Mouse (Mus musculus) CH12.LX (cell line): ENCODE results near the gene Ccdc78. TPM values are rescaled to one million over a fixed set of nuclear protein-coding genes. Genes with fewer than 3 reads are reported as not detected.
A peak's percentile ranks its signal among the peaks of the same experiment; 100 is the strongest.
"Not testable (repeated sequence)": the region's sequence is repeated elsewhere in the genome, so short reads cannot be mapped to it uniquely, and the experiment has no call there.

Source experiments
- DNase-seq: peaks from one replicate; pipeline ENCODE4 v3.0.0-alpha.2; 2013; ENCODE audit errors: extremely low read depth
- H3K27ac ChIP-seq: 2 replicates; pipeline ENCODE4 v1.5.1; 2012; ENCODE audit warnings: low read depth, mild to moderate bottlenecking, control low read depth, moderate library complexity; ENCODE audit not compliant: insufficient read depth
- H3K27me3 ChIP-seq: replicated peaks from 2 replicates; pipeline ENCODE3; 2012; ENCODE audit warnings: inconsistent platforms
- H3K36me3 ChIP-seq, 2 experiments: replicated peaks in 1 of 2; 2 replicates each; pipeline versions ENCODE3 to v1.6.1; 2012; ENCODE audit warnings: inconsistent platforms in 1 of 2, low read length in 1 of 2, mild to moderate bottlenecking in 1 of 2, mixed read lengths in 1 of 2, moderate library complexity in 1 of 2; ENCODE audit not compliant: control insufficient read depth in 1 of 2, insufficient read depth in 1 of 2
- H3K4me1 ChIP-seq, 2 experiments: 2 replicates each; pipeline ENCODE4 v1.6.1; 2012; ENCODE audit warnings: inconsistent platforms in 1 of 2, moderate library complexity in 1 of 2; ENCODE audit not compliant: insufficient read depth in 2 of 2, control insufficient read depth in 1 of 2
- H3K4me2 ChIP-seq: 2 replicates; pipeline ENCODE4 v1.6.1; 2012; ENCODE audit warnings: low read depth, mild to moderate bottlenecking, control low read depth; ENCODE audit not compliant: poor library complexity, insufficient read depth, severe bottlenecking
- H3K4me3 ChIP-seq, 3 experiments: fragments of 150-350 bp in 1 of 3; sonication (generic) in 1 of 3; replicated peaks in 1 of 3; 2 replicates each; pipeline versions ENCODE3 to v1.5.1; 2011 to 2012; ENCODE audit warnings: low read depth in 2 of 3, low read length in 2 of 3, mild to moderate bottlenecking in 2 of 3, moderate library complexity in 2 of 3, control low read depth in 1 of 3, improper control_type of control experiment in 1 of 3, inconsistent platforms in 1 of 3, mixed read lengths in 1 of 3; ENCODE audit not compliant: poor library complexity in 1 of 3
- H3K79me2 ChIP-seq: replicated peaks from 2 replicates; pipeline ENCODE4 v1.6.1; 2012; ENCODE audit warnings: mild to moderate bottlenecking, moderate library complexity; ENCODE audit not compliant: control insufficient read depth, poor library complexity, insufficient read depth, severe bottlenecking; ENCODE audit errors: extremely low read depth
- H3K9ac ChIP-seq: 2 replicates; pipeline ENCODE4 v1.6.1; 2012; ENCODE audit warnings: low read depth, mild to moderate bottlenecking, control low read depth, moderate library complexity; ENCODE audit not compliant: insufficient read depth
- H3K9me3 ChIP-seq: replicated peaks from 2 replicates; pipeline ENCODE3; 2012; ENCODE audit warnings: low read length, inconsistent platforms, mixed read lengths
- CHD2 ChIP-seq: IDR thresholded peaks from 2 replicates; pipeline ENCODE4 v1.6.1; 2011; ENCODE audit warnings: low read length, improper control_type of control experiment
- ELF1 ChIP-seq: IDR thresholded peaks from 2 replicates; pipeline ENCODE4 v1.6.1; 2014; ENCODE audit warnings: low read depth, mild to moderate bottlenecking, inconsistent platforms, low read length, improper control_type of control experiment
- MAFK ChIP-seq: IDR thresholded peaks from 2 replicates; pipeline ENCODE4 v1.6.1; 2011; ENCODE audit warnings: low read length, improper control_type of control experiment; ENCODE audit not compliant: insufficient replicate concordance
- MAZ ChIP-seq: IDR thresholded peaks from 2 replicates; pipeline ENCODE4 v1.6.1; 2012; ENCODE audit warnings: low read depth, mild to moderate bottlenecking, inconsistent platforms, low read length, improper control_type of control experiment, moderate library complexity
- POLR2AphosphoS2 ChIP-seq: IDR thresholded peaks from 2 replicates; pipeline ENCODE4 v1.6.1; 2011; ENCODE audit warnings: low read depth, low read length, improper control_type of control experiment
- ZKSCAN1 ChIP-seq: IDR thresholded peaks from 2 replicates; pipeline ENCODE4 v1.6.1; 2012; ENCODE audit warnings: low read depth, inconsistent platforms, low read length, improper control_type of control experiment, borderline replicate concordance
- dilution Hi-C: fragments of 300-500 bp; cut with MboI; formaldehyde crosslinking; loops from 2 replicates; pipeline ENCODE4 v1.14.3; 2020; ENCODE audit warnings: low sequenced_read_pairs; ENCODE audit not compliant: extremely low pct_unique_long_range_greater_than_20kb, extremely low pct_ligation_motif_present
- in situ Hi-C: fragments of 300-500 bp; cut with MboI; formaldehyde crosslinking; loops from 3 replicates; pipeline ENCODE4 v1.14.3; 2019; ENCODE audit warnings: low sequenced_read_pairs, low pct_ligation_motif_present, low pct_unique_long_range_greater_than_20kb, mixed read lengths
- polyA plus RNA-seq: library from polyadenylated mRNA; unstranded; fragments of >175 nt; gene quantifications from 2 replicates; pipeline ENCODE4 v1.2.1, GENCODE M21; 2012; ENCODE audit warnings: low read depth; ENCODE audit not compliant: insufficient read length
- total RNA-seq, 2 experiments: library from RNA; depleted of rRNA; stranded (reverse); fragments of 300-350 nt in 1 of 2; fragments of >200 nt in 1 of 2; gene quantifications; 2 replicates each; pipeline ENCODE4 v1.2.3; 2012 to 2014

The Ccdc78 gene
- total RNA-seq (2012; rRNA removed): 0.13 and 0.25 TPM in 2 replicates
- 0.13 TPM in 1 of 2 replicates, not detected in the other for total RNA-seq (2014; rRNA removed)
- 0.40 and 0.49 TPM in 2 replicates for polyA plus RNA-seq

DNA sequence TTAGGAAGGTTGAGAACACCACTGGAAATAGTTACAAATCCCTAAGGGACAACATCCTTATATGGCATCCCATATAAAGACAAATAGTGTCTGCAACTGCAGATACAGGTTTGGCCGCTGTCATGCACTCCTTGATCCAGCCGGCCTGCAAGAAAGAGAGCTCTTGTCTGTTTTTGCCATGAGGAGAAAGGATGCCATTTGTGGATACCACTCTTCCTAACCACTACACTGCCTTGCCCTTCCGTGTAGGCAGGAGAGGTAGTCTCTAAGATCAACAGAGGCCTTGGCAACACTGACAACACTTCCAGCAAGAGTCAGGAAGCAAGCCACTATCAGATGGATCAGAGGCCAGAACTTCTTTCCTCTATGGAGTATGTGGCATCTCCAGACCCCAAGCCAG is at the start of gene Ccdc78:
Gene Ccdc78, plus strand, starts transcription at position 301 of the 400 bp plus-strand sequence.
- in situ Hi-C loops (no loop called here), dilution Hi-C loops (no loop called here)
- peak within 1 kb of the TSS; percentile 50; the same call in 1 of the 2 replicates for H3K27ac ChIP-seq
- H3K79me2 ChIP-seq: 0 out of 2 replicates have a peak, but pooled peaks cover 3% of the 10 kb centered on the region
- no peaks in the 10 kb centered on the region for H3K27me3 ChIP-seq
- peaks cover 7 to 25% of the 10 kb centered on the region in 2 experiments for H3K4me1 ChIP-seq
- H3K36me3 ChIP-seq: peaks cover 48 to 76% of the 10 kb centered on the region in 2 experiments
- TF ChIP-seq ELF1: no peak
- TF ChIP-seq CHD2: no peak
- no peak for TF ChIP-seq MAZ
- TF ChIP-seq ZKSCAN1: no peak
- peak within 1 kb of the TSS; percentile 52 for H3K4me2 ChIP-seq
- H3K9me3 ChIP-seq: no peaks in the 10 kb centered on the region
- H3K9ac ChIP-seq: no peak within 1 kb of the TSS; the same call in 1 of the 2 replicates
- DNase-seq: no peak
- peak within 1 kb of the TSS; percentile 65 to 81 (median 73) for H3K4me3 ChIP-seq

DNA sequence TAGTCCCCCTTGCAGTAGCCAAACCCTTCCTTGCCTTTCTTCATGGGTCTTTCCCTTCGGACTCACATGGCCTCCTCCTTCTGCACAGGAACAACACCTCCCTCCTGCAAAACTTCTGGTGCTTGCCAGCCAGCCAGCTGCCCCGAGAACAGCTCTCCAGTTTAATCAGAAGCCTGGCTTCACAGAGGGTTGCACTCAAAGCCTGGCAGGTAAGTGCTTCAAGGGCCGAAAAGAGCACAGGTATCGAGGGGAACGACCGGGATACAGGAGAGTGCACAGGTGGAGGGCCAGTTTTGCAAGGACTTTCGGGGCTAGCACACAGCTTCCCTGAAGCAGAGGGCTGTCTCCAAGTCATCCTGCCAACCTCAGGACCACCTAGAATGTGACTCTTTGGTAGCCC is 47.5 kb upstream of the Ccdc78 start:
- Histone ChIP-seq H3K4me1 (no peaks in the 10 kb centered on the region), H3K9me3 (no peaks in the 10 kb centered on the region), H3K79me2 (no peaks in the 10 kb centered on the region), H3K27me3 (peaks cover 80% of the 10 kb centered on the region), H3K27ac (no peak overlapping the region), H3K9ac (no peak overlapping the region), H3K4me2 (no peak overlapping the region), H3K36me3 (no peaks in the 10 kb centered on the region), H3K4me3 (no peak overlapping the region)
- in situ Hi-C loops (loop anchor here (10.0 kb wide), 1 partner anchor 56 kb away; the partner anchor contains the start of genes AC134908.4, Fam173a and Metrn), dilution Hi-C loops (no loop called here)
- DNase-seq: no peak
- TF ChIP-seq ZKSCAN1 (no peak), MAFK (no peak), POLR2AphosphoS2 (no peak)

DNA sequence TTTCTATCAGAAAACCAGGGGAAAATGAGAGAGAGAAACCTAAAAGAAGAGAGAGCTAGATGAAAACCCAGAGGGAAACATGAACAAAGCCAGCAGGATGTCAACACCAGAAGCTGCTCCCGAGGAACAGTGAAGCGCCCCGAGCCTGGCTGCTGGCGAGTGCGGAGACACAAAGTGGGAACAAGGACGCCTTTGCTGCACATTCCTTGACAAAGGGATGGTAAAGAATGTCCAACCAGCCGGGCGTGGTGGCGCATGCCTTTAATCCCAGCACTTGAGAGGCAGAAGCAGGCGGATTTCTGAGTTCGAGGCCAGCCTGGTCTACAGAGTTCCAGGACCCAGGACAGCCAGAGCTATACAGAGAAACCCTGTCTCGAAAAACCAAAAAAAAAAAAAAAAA is 44.9 kb upstream of the Ccdc78 start:
- in situ Hi-C loops, H3K4me2 ChIP-seq, H3K79me2 ChIP-seq, H3K4me3 ChIP-seq, H3K4me1 ChIP-seq, H3K27ac ChIP-seq, H3K36me3 ChIP-seq, H3K9ac ChIP-seq, H3K9me3 ChIP-seq, dilution Hi-C loops, DNase-seq: not testable (repeated sequence)
- H3K27me3 ChIP-seq: peaks cover 84% of the 10 kb centered on the region
